Mouse (Mus musculus) CD4-positive, CD25-positive, alpha-beta regulatory T cell, adult 9 weeks (primary cell): ENCODE data around the gene Gm39566. TPM values are rescaled to one million over a fixed set of nuclear protein-coding genes. Genes with fewer than 3 reads are reported as not detected.

Source experiments
- polyA plus RNA-seq: library from polyadenylated mRNA; unstranded; fragments of 100-300 nt; shearing (Covaris generic); gene quantifications from one replicate; pipeline ENCODE4 v1.2.1, GENCODE M21; 2017

Gene Gm39566
- not detected for polyA plus RNA-seq

GRCm38 (mm10) chr11:69815155-69815554 lies at the start of gene Gm39566:
Gene Gm39566 (minus strand): TSS chr11:69815298.

DNA sequence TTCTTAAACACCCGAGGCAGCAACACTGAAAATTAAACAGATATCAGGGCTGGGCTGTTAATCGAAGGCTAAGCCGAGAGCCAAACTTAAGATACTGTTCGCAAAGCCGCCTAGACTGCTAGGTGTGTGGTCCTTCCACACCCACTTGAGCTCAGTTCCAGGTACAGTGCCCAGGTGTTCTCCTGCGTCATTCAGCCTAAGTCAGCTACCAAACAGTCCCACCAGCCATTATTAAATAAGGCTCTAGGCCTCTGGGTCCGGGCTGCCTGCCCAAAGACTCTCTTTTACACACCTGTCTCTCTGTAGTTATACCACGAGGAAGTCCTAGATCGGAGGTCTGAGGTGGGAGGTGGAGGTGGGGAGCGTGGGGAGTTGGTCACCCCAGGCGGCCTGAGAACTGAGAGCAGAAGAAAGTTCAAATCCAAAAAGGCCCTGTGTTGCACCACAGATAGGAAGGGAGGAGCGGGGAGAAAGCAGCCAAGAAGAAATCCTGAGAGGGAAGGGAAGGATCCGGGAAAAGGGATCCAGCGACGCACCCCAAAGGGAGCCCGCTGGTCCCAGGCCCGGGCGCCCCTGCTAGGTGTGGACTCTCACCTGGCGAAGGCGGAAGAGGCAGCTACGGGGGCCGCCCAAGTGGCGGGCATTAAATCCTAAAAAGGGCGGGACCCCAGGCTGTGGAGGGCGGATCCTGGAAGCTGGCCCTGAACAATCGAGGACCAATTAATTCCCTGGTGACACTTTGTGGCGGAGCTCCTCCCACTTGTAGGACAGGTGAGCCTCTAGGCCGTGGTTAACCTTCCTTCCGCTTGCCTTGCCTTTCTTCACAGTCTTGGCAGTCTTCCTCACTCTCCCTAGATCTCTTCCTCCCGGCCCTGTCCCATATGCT lies 43.3 kb upstream of the Gm39566 start, which contains the start of gene Tnk1:
Gene Tnk1 (minus strand): TSS at position 618 of the 886 bp plus-strand sequence.

DNA sequence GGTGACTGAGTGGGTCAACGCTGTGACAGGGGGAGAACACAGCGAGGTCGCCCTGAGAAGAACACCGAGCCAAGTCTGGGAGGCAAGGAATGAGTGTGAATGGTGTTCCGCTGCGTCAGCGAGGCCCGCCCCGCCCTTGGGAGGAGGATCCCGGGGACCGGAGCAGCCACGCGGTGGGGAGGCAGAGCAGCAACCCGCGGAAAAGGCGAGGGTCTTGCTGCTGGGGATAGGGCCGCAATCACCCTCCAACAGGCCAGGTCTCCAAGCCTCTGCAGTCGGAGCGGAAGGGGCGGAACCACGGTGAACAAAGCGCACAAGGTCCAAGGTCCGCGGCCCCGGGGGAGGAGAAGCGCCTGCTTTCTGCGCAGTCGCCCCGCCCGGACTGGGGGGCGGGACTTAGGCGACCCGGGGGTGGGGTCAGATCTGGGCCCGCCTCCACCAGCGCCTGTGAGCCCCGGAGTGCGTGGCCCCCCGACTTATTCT lies 31.1 kb upstream of the Gm39566 start, which contains the start of gene Plscr3:
Gene Plscr3 (plus strand): TSS at position 179 of the 483 bp plus-strand sequence.

GRCm38 (mm10) chr11:69837952-69838713 lies 23.0 kb upstream of the Gm39566 start, which contains the start of gene Tmem256:
Gene Tmem256 (plus strand): TSS chr11:69838514.

DNA sequence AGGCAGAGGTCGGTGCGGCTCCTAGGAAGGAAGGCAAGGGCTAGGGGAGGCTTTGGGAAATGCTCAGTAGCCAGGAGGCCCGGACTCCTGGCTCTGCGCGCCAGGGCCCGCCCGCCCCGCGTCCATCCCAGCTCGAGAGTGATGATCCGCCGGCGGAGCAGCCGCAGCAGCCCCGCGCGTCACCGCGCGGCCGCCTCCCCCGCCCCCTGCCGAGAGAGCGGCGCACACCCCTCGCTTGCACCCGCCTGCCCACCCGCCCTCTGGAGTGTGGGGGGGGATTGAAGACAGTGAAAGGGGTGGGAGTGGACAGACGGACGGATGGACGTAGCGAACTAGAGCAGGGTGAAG lies 22.5 kb upstream of the Gm39566 start, which contains the start of gene Nlgn2:
Gene Nlgn2 (minus strand): TSS at position 181 of the 348 bp plus-strand sequence.

GRCm38 (mm10) chr11:69822080-69822479 lies 7.0 kb upstream of the Gm39566 start, which contains the start of gene Spem1:
Gene Spem1 (minus strand): TSS chr11:69822180.

GRCm38 (mm10) chr11:69818365-69818764 lies 3.3 kb upstream of the Gm39566 start, which contains the start of gene Spem2:
Gene Spem2 (minus strand): TSS chr11:69818465.

GRCm38 (mm10) chr11:69804972-69805909 lies 9.9 kb downstream of the Gm39566 start, which contains the start of gene Tmem102:
Gene Tmem102 (minus strand): TSS chr11:69805624.

DNA sequence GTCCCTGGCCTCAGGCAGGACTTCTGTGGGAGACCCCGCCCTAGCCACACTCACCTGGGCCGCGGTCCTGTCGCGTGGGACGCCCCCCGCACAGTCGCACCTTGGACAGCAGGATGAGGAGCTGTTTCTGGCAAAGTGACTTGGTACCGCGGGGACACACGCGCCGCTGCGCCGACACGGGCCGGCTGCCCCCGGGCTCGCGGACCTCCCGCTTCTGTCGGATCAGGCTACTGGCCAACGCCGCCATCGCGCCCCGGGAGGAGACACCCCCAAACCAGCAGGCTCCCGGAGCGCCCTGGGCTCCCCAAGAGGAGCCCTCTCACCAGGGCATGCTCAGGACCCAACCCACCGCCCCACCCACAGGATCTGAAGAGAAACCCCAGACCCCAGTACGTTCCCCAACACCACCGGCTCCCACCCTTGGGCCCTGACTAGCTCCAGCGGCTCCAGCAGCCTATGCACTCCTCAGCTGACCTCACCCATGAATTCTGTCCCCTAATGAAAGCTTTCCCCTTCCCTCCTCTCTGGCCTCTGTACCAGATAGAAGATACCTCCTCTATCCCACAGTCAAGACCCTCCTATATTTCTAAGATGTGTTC lies 13.6 kb downstream of the Gm39566 start, which contains the start of gene Fgf11:
Gene Fgf11 (minus strand): TSS at position 479 of the 599 bp plus-strand sequence.

DNA sequence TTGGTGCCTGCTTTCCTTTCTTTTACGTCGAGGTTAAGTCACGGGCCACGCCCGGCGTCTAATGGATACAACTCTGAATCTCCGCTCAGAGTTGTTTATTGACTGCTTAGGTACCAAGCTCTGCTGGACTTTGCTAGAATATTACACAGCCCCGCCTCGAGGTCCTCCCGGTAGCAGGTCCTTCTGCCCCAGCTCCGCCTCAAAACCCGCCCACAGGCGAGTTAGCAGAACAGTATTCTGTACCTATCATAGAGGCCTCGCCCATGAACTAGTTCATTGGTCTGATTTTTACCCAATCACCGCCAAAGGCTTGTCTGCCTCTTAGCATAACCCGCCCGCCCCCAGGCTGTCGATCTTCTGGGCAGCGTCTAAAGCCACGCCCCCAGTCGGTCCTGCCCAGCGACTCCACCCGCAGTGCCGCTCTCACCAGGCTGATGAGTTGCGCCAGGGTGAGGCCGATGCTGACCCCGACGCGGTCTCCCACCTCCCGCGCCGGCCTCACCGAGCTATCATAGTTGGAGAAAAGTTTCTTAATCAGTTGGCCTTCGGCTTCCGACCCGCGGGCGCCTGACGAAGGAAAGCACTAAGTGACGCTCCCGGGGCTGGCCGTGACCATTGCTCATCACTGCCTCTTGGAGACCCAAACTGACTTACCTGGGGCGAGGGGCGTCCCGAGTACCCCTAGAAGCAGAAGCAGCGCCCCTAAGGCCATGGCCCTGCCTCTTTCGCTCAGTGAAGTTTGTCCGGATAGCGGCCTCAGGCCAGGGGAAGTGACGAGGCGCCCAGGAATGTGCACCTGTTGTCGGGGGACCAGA lies 19.7 kb downstream of the Gm39566 start, which contains the start of gene Chrnb1:
Gene Chrnb1 (minus strand): TSS at position 776 of the 815 bp plus-strand sequence.

GRCm38 (mm10) chr11:69765221-69766125 lies 49.6 kb downstream of the Gm39566 start, which contains the start of gene Zbtb4:
Gene Zbtb4 (plus strand): TSS chr11:69765912.

DNA sequence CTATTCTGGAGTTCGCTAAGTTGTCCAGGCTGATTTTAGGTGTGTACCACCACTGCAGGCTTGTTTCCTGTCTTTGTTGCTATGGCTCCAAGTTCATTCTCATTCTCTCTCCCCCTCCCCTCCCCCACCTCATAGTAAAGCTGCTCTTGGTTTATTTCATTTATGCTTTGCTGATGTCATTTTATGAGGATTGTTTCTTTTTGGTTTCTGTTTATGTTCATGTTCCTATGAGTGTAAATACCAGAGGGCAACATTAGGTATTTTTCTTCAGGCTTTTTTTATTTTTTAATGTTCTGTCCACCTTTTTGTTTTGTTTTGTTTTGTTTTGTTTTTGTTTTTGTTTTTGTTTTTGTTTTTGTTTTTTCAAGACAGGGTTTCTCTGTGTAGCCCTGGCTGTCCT lies 53.2 kb downstream of the Gm39566 start, which contains the start of gene Slc35g3:
Gene Slc35g3 (minus strand): TSS at position 101 of the 400 bp plus-strand sequence.

Other genes starting within 250 kb of the Gm39566 start
- gene Wrap53, start 235.0 kb downstream of the Gm39566 start, polyA plus RNA-seq = 30.3 TPM
- gene Trp53, start 234.9 kb downstream of the Gm39566 start, polyA plus RNA-seq = 257 TPM
- not detected for gene Atp1b2, start 209.4 kb downstream of the Gm39566 start, polyA plus RNA-seq
- gene Shbg, start 197.4 kb downstream of the Gm39566 start, polyA plus RNA-seq = not detected
- gene Sat2, start 193.3 kb downstream of the Gm39566 start, polyA plus RNA-seq = not detected
- 9.2 TPM for gene Fxr2, start 182.3 kb downstream of the Gm39566 start, polyA plus RNA-seq
- not detected for gene Sox15, start 160.0 kb downstream of the Gm39566 start, polyA plus RNA-seq
- gene Mpdu1, start 152.7 kb downstream of the Gm39566 start, polyA plus RNA-seq = 66.8 TPM
- gene Cd68, start 149.1 kb downstream of the Gm39566 start, polyA plus RNA-seq = 5.7 TPM
- 558 TPM for gene Eif4a1, start 142.9 kb downstream of the Gm39566 start, polyA plus RNA-seq
- gene Senp3, start 133.2 kb downstream of the Gm39566 start, polyA plus RNA-seq = 44.6 TPM
- not detected for gene Tnfsf13, start 129.5 kb downstream of the Gm39566 start, polyA plus RNA-seq
- not detected for gene Tnfsf12, start 119.4 kb downstream of the Gm39566 start, polyA plus RNA-seq
- not detected for gene Tnfsfm13, start 119.2 kb downstream of the Gm39566 start, polyA plus RNA-seq
- 53.7 TPM for gene Polr2a, start 56.7 kb downstream of the Gm39566 start, polyA plus RNA-seq
- not detected for gene Slc35g3, start 53.3 kb downstream of the Gm39566 start, polyA plus RNA-seq
- gene Zbtb4, start 49.4 kb downstream of the Gm39566 start, polyA plus RNA-seq = 4.9 TPM
- 3.5 TPM for gene Chrnb1, start 19.4 kb downstream of the Gm39566 start, polyA plus RNA-seq
- not detected for gene Fgf11, start 13.4 kb downstream of the Gm39566 start, polyA plus RNA-seq
- not detected for gene Tmem102, start 9.7 kb downstream of the Gm39566 start, polyA plus RNA-seq
- gene Spem2, start 3.2 kb upstream of the Gm39566 start, polyA plus RNA-seq = not detected
- not detected for gene Spem1, start 6.9 kb upstream of the Gm39566 start, polyA plus RNA-seq
- gene Nlgn2, start 22.5 kb upstream of the Gm39566 start, polyA plus RNA-seq = 0.65 TPM
- gene Tmem256, start 23.2 kb upstream of the Gm39566 start, polyA plus RNA-seq = 121 TPM
- gene Plscr3, start 31.1 kb upstream of the Gm39566 start, polyA plus RNA-seq = 30.1 TPM
- gene Tnk1, start 43.4 kb upstream of the Gm39566 start, polyA plus RNA-seq = not detected
- not detected for gene Tmem95, start 62.7 kb upstream of the Gm39566 start, polyA plus RNA-seq
- 1.1 TPM for gene Kctd11, start 66.1 kb upstream of the Gm39566 start, polyA plus RNA-seq
- 549 TPM for gene Acap1, start 80.2 kb upstream of the Gm39566 start, polyA plus RNA-seq
- gene 2810408A11Rik, start 85.7 kb upstream of the Gm39566 start, polyA plus RNA-seq = 3.9 TPM
- gene Neurl4, start 85.8 kb upstream of the Gm39566 start, polyA plus RNA-seq = 4.2 TPM
- 152 TPM for gene Gps2, start 98.6 kb upstream of the Gm39566 start, polyA plus RNA-seq
- 1,005 TPM for gene Eif5a, start 106.7 kb upstream of the Gm39566 start, polyA plus RNA-seq
- gene Ybx2, start 120.5 kb upstream of the Gm39566 start, polyA plus RNA-seq = not detected
- not detected for gene Slc2a4, start 132.9 kb upstream of the Gm39566 start, polyA plus RNA-seq
- not detected for gene Cldn7, start 149.5 kb upstream of the Gm39566 start, polyA plus RNA-seq
- gene Ctdnep1, start 165.9 kb upstream of the Gm39566 start, polyA plus RNA-seq = 26.1 TPM
- gene Elp5, start 167.2 kb upstream of the Gm39566 start, polyA plus RNA-seq = 78.3 TPM
- gene Gabarap, start 175.8 kb upstream of the Gm39566 start, polyA plus RNA-seq = 496 TPM
- 111 TPM for gene Phf23, start 180.5 kb upstream of the Gm39566 start, polyA plus RNA-seq
- gene Dvl2, start 185.3 kb upstream of the Gm39566 start, polyA plus RNA-seq = 16.7 TPM
- gene Acadvl, start 200.1 kb upstream of the Gm39566 start, polyA plus RNA-seq = 142 TPM
- gene Dlg4, start 201.6 kb upstream of the Gm39566 start, polyA plus RNA-seq = 9.1 TPM
- gene Asgr1, start 238.8 kb upstream of the Gm39566 start, polyA plus RNA-seq = not detected